18 mouse cellular contexts compared by ENCODE assay signal in the genomic region with DNA sequence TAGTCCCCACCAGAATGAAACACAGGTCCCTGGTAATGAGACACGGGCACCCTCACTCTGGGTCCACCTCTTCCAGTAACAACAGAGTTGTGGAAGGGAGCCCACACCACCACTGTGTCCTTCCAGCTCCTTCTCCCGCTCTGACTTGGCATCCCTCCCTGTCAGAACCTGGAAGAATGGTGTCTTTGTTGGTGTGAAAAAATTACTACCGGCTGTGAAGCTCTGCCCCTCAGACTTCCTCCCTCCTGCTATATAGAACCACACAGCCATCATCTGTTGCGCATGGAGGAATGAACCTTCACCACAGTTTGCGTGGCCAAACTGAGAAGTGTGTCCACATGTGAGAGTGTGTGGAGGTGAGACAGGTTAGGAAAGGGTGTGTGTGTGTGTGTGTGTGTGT. TPM values are rescaled to one million over a fixed set of nuclear protein-coding genes. Genes with fewer than 3 reads are reported as not detected.
DNase-seq lines count a peak whose midpoint lies in the region; ATAC-seq lines count a peak whose summit lies in the region.
"Had no signal": no experiment of that assay in that cellular context is flagged by ENCODE, and none has a peak within 500 bp of the region (broad histone marks: within the 10 kb centered on the region; RNA-seq: fewer than 3 reads in every experiment).

No protein-coding gene starts in this region.

- no peaks in the 10 kb centered on the region for H3K36me3 ChIP-seq in limb, embryonic 10.5 days
- no peaks in the 10 kb centered on the region for H3K36me3 ChIP-seq in limb, embryonic 15.5 days
- H3K36me3 ChIP-seq: heart, embryonic 12.5 days; hindbrain, embryonic 13.5 days had no signal

- H3K4me1 ChIP-seq in limb, embryonic 10.5 days, result peaks cover 18% of the 10 kb centered on the region
- 0 out of 2 replicates have a peak, but pooled peaks cover 19% of the 10 kb centered on the region for H3K4me1 ChIP-seq in limb, embryonic 15.5 days
- H3K4me1 ChIP-seq: forebrain, embryonic 13.5 days; heart, embryonic 12.5 days; hindbrain, embryonic 13.5 days had no signal

- DNase-seq in Muller cell, postnatal 12 days (ENCODE audit: inconsistent ontology term), result peak; percentile 32
- DNase-seq in NIH3T3 (ENCODE audit: low read depth), result peak; percentile 37
- no peak for DNase-seq in limb, embryonic 10.5 days (ENCODE audit: low spot score)
- DNase-seq in urinary bladder, postnatal 4 days (ENCODE audit: low spot score in 2 of 2), result no peak
- DNase-seq in left cerebral cortex, postnatal 10 days (ENCODE audit: extremely low spot score in 1 of 2, low spot score in 2 of 2), result no peak
- DNase-seq: adrenal gland, postnatal 10 days; cerebellum, adult 18-20 months; cerebellum, adult 9-11 months; cerebellum, postnatal 36 days; gastrocnemius, adult 2 months; gastrocnemius, postnatal 25 days; heart, postnatal 36 days had no signal

- peak overlapping the region; percentile 50; the same call in 1 of the 2 replicates for H3K27ac ChIP-seq in limb, embryonic 10.5 days
- H3K27ac ChIP-seq in limb, embryonic 15.5 days, result peak overlapping the region; percentile 68
- H3K27ac ChIP-seq: forebrain, embryonic 13.5 days; gastrocnemius, adult 2 months; hindbrain, embryonic 13.5 days had no signal

- 80% methylated on average over 5 of the region's 5 CpGs for WGBS in limb, embryonic 10.5 days
- 52% methylated on average over 5 of the region's 5 CpGs for WGBS in limb, embryonic 15.5 days

- no peak overlapping the region for H3K4me3 ChIP-seq in limb, embryonic 10.5 days
- no peak overlapping the region for H3K4me3 ChIP-seq in limb, embryonic 15.5 days
- H3K4me3 ChIP-seq: forebrain, embryonic 13.5 days; gastrocnemius, adult 2 months; heart, embryonic 12.5 days; hindbrain, embryonic 13.5 days had no signal

- intact Hi-C loops in left cerebral cortex, postnatal 10 days (cut with DNase I), result no loop called here

- H3K9me3 ChIP-seq in limb, embryonic 10.5 days (replicated peaks), result no peaks in the 10 kb centered on the region
- no peaks in the 10 kb centered on the region for H3K9me3 ChIP-seq in limb, embryonic 15.5 days
- H3K9me3 ChIP-seq: forebrain, embryonic 13.5 days; heart, embryonic 12.5 days; hindbrain, embryonic 13.5 days had no signal

- 0 out of 2 replicates have a peak, but pooled peaks cover 5% of the 10 kb centered on the region for H3K27me3 ChIP-seq in limb, embryonic 10.5 days (ENCODE audit: low read depth, poor library complexity, severe bottlenecking)
- no peaks in the 10 kb centered on the region for H3K27me3 ChIP-seq in limb, embryonic 15.5 days
- H3K27me3 ChIP-seq: forebrain, embryonic 13.5 days; hindbrain, embryonic 13.5 days had no signal

- 0 out of 2 replicates have a peak, but pooled peaks have one; percentile 59 for ATAC-seq in limb, embryonic 15.5 days (ENCODE audit: insufficient number of reproducible peaks, low FRiP score, low TSS enrichment, low read depth)
- ATAC-seq: forebrain, embryonic 13.5 days; intestine, embryonic 16.5 days had no signal

- H3K4me2 ChIP-seq in limb, embryonic 15.5 days, result no peak overlapping the region
- H3K4me2 ChIP-seq: forebrain, embryonic 13.5 days; heart, embryonic 12.5 days; hindbrain, embryonic 13.5 days had no signal

- no peak overlapping the region for H3K9ac ChIP-seq in limb, embryonic 15.5 days
- H3K9ac ChIP-seq: forebrain, embryonic 13.5 days; heart, embryonic 12.5 days; hindbrain, embryonic 13.5 days had no signal

RNA-seq across cellular contexts. Expression of a gene that starts 30.7 kb away (rescaled TPM):
- polyA plus RNA-seq in limb, embryonic 10.5 days (2016; fragmentation: Nextera tagmentation; extraction: Ambion mirVana), result 0.74 and 1.8 TPM in 2 replicates
- polyA plus RNA-seq in limb, embryonic 15.5 days (2015; fragmentation: Nextera tagmentation; extraction: Ambion mirVana), result 2.0 and 3.1 TPM in 2 replicates
- total RNA-seq in left cerebral cortex, postnatal 10 days (2021), result 1 to 10 TPM; 5.5 to 6.7 TPM
- total RNA-seq: granulocyte monocyte progenitor cell, adult 5-6 weeks had no signal

Comparison
In these comparisons a context has a peak if more than half of its experiments do, and no peak if none do; other contexts are left out.
1. DNase-seq: peak in Muller cell, postnatal 12 days (single experiment) and NIH3T3 (single experiment); none in limb, embryonic 10.5 days (single experiment), urinary bladder, postnatal 4 days (0 of 2) and left cerebral cortex, postnatal 10 days (0 of 2).